Comparison of ENCODE assay signal across 8 mouse cellular contexts in the genomic region with DNA sequence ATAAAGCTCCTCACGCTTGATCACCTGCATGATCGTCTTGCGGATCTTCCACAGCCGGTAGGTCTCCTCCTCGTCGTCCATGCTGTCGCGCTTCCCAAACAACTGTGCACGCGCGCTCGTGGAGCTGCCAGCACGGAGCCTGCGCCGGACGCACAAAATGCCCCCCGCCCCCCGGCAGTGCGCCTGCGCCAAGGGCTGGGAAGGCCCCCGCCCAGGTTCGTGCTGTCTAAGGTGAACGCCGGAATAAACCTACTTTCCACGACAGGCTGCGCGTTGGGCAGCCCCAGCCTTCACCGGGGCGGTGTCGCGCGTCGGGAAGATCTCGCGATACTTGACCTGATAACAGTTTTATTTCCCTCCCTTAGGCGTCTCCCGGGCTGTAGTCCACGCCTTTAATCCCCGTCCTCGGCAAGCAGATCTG. TPM values are rescaled to one million over a fixed set of nuclear protein-coding genes. Genes with fewer than 3 reads are reported as not detected.
DNase-seq lines count a peak whose midpoint lies in the region; ATAC-seq and TF ChIP-seq lines count a peak whose summit lies in the region.

A gene (minus strand): TSS at position 237 of the 421 bp plus-strand sequence.

- peak; percentile 96 for DNase-seq in G1E (ENCODE audit: low spot score)
- peak; percentile 96 to 97 for DNase-seq in cerebellum, adult 18-20 months
- DNase-seq in forebrain, postnatal 0 days, result peak; percentile 99
- DNase-seq in heart, postnatal 4 days, result peak; percentile 97
- DNase-seq in layer of hippocampus, adult 8-10 months (ENCODE audit: low spot score in 2 of 2), result peak; percentile 98
- DNase-seq in ovary, adult 18-20 months (ENCODE audit: low spot score), result peak; percentile 98
- peak; percentile 98 for DNase-seq in thymus, postnatal 0 days (ENCODE audit: low spot score)

- H3K9ac ChIP-seq in forebrain, postnatal 0 days, result peak within 1 kb of the TSS; percentile 79
- peak within 1 kb of the TSS; percentile 91 for H3K9ac ChIP-seq in lung, embryonic 15.5 days

- no peak for TF ChIP-seq CTCF in G1E (IDR thresholded peaks at IDR 0.05; ENCODE audit: low read depth, low read length)
- no peak for TF ChIP-seq CTCF in forebrain, postnatal 0 days (IDR thresholded peaks at IDR 0.05; ENCODE audit: low read depth)

- 3% methylated on average over 40 of the region's 40 CpGs for WGBS in forebrain, postnatal 0 days
- under 1% methylated on average over 40 of the region's 40 CpGs for WGBS in lung, embryonic 15.5 days

- H3K27me3 ChIP-seq in G1E (ENCODE audit: insufficient read depth, low read length), result no peaks in the 10 kb centered on the region
- H3K27me3 ChIP-seq in forebrain, postnatal 0 days (ENCODE audit: insufficient read depth, low read length), result no peaks in the 10 kb centered on the region
- H3K27me3 ChIP-seq in lung, embryonic 15.5 days, result no peaks in the 10 kb centered on the region

- peak; percentile 96 for ATAC-seq in G1E (ENCODE audit: extremely low read depth, insufficient number of reproducible peaks, low FRiP score, poor library complexity, severe bottlenecking)
- peak; percentile 99 for ATAC-seq in forebrain, postnatal 0 days
- ATAC-seq in lung, embryonic 15.5 days (ENCODE audit: borderline replicate concordance, extremely low read depth, low FRiP score, low TSS enrichment), result peak; percentile 94

- peaks cover 41% of the 10 kb centered on the region for H3K36me3 ChIP-seq in G1E (replicated peaks)
- H3K36me3 ChIP-seq in forebrain, postnatal 0 days (ENCODE audit: insufficient read depth), result peaks cover 35% of the 10 kb centered on the region
- peaks cover 38% of the 10 kb centered on the region for H3K36me3 ChIP-seq in lung, embryonic 15.5 days

- peak within 1 kb of the TSS; percentile 79 for H3K4me2 ChIP-seq in forebrain, postnatal 0 days (ENCODE audit: low read depth)
- peak within 1 kb of the TSS; percentile 70 for H3K4me2 ChIP-seq in lung, embryonic 15.5 days

- peak within 1 kb of the TSS; percentile 73 for H3K27ac ChIP-seq in forebrain, postnatal 0 days (ENCODE audit: low read depth, low read length)
- peak within 1 kb of the TSS; percentile 48; the same call in 1 of the 2 replicates for H3K27ac ChIP-seq in lung, embryonic 15.5 days

- peak within 1 kb of the TSS; percentile 82 for H3K4me3 ChIP-seq in G1E (ENCODE audit: low read depth, low read length)
- peak within 1 kb of the TSS; percentile 70 for H3K4me3 ChIP-seq in forebrain, postnatal 0 days (ENCODE audit: low read depth, low read length)
- H3K4me3 ChIP-seq in lung, embryonic 15.5 days, result peak within 1 kb of the TSS; percentile 88

- no peaks in the 10 kb centered on the region for H3K9me3 ChIP-seq in G1E (replicated peaks)
- no peaks in the 10 kb centered on the region for H3K9me3 ChIP-seq in forebrain, postnatal 0 days (ENCODE audit: low read length)
- no peaks in the 10 kb centered on the region for H3K9me3 ChIP-seq in lung, embryonic 15.5 days

- H3K4me1 ChIP-seq in G1E (ENCODE audit: insufficient read depth, low read depth, low read length), result peaks cover 50% of the 10 kb centered on the region
- H3K4me1 ChIP-seq in forebrain, postnatal 0 days (ENCODE audit: insufficient read depth), result peaks cover 8% of the 10 kb centered on the region; the same call in 1 of the 2 replicates
- H3K4me1 ChIP-seq in lung, embryonic 15.5 days, result peaks cover 16% of the 10 kb centered on the region

RNA-seq across cellular contexts. Expression of the gene that starts here (rescaled TPM):
- total RNA-seq in G1E (2014; fragmentation: Nextera tagmentation), result 74.3 and 90.2 TPM in 2 replicates
- 54.6 TPM in 2 replicates for total RNA-seq in G1E (2017)
- polyA plus RNA-seq in G1E (2012), result 148 and 206 TPM in 2 replicates
- 104 and 129 TPM in 2 replicates for total RNA-seq in forebrain, postnatal 0 days (2014; rRNA removed)
- 168 and 184 TPM in 2 replicates for polyA plus RNA-seq in forebrain, postnatal 0 days (2015; fragmentation: Nextera tagmentation; extraction: Ambion mirVana)
- 10 to 100 TPM; 66.6 to 70.7 TPM for total RNA-seq in heart, postnatal 4 days (2021)
- total RNA-seq in layer of hippocampus, adult 8-10 months (2022), result 10 to 100 TPM; 64.2 to 86.7 (median 75.4) TPM
- polyA plus RNA-seq in lung, embryonic 15.5 days (2015; fragmentation: Nextera tagmentation; extraction: Ambion mirVana), result 223 and 225 TPM in 2 replicates
- 153 and 158 TPM in 2 replicates for polyA plus RNA-seq in thymus, postnatal 0 days (2015; fragmentation: Nextera tagmentation; extraction: Ambion mirVana)

Comparison
In these comparisons a context has a peak if more than half of its experiments do, and no peak if none do; other contexts are left out.
1. Peak in every context shown above with its lines: DNase-seq, ATAC-seq, H3K4me3 ChIP-seq and H3K27ac ChIP-seq.